Mouse (Mus musculus): Measurements from ENCODE around the gene Olfr857.

- TF ChIP-seq GATA1 (IDR thresholded peaks at IDR 0.05; ENCODE audit: low read length) (no peak), TAL1 (IDR thresholded peaks at IDR 0.05; ENCODE audit: low read length) (no peak)
These were observed at the start of gene Olfr857 for GRCm38 (mm10) chr9:19709133-19709532.
